Mouse (Mus musculus): ENCODE results near the gene Prdm16.

Prdm16 gene

GRCm38 (mm10) chr4:154558041-154558440 is 78.6 kb downstream of the Prdm16 start:
- DNase-seq (ENCODE audit: low read depth, low spot score), result no peak

DNA sequence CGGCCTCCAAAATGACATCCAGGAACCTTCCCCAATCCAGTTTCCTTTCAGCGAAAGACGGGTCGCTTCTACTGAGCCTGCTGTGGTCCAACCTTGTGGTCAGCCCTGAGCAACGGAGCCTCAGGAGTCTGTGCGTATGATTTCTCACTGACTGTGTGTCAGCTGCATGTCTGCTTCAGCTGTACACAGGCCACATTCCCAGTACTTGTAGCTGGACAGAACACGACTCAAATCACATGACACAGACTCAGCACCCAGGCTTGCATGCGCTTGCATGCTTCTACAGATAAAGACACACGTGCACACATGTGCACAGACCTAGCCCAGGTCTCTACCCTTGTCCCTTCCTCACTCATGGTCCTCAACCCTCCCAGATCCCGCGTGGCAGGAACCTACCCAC is 79.5 kb downstream of the Prdm16 start:
- DNase-seq (ENCODE audit: low read depth, low spot score), result no peak

- DNase-seq (ENCODE audit: low read depth, low spot score), result no peak
Observed at GRCm38 (mm10) chr4:154556418-154556817, 80.3 kb downstream of the Prdm16 start.

- no peak for DNase-seq (ENCODE audit: low read depth, low spot score)
Observed at GRCm38 (mm10) chr4:154549961-154550393, 86.7 kb downstream of the Prdm16 start.

- DNase-seq (ENCODE audit: low read depth, low spot score), result no peak
Observed at GRCm38 (mm10) chr4:154549497-154549896, 87.2 kb downstream of the Prdm16 start.

DNA sequence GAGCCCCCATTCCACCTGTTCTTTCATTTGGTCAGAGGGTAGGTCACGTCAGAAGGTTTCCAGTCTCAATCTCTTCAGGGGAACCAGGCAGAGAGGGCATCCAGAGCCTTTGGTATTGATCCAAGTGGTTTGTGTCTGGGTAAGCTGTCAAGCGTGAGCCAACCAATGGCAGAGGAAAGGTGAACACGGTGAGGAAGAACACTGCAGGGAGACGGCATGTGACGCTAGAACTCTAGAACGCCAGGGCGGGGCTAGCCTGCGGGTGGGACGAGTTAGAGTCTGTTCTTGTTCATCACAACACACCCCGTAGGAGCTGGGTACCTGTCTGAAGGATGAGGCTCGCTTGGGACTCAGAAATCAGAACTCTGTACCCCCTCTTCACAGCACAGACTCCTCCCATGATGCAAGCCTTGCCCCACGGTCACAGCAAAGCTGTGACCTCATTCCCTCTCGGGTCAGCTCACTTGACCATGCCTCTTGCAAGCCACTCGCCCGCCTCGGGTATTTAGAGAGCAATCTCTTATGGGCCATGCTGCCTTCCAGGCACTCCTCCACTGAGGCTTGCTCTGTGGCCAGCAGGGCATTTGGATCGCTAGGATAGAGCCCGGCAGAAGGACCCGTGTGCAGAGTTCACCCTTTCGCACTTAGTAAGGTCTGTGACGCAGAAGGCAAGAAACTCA is 89.4 kb downstream of the Prdm16 start:
- no peak for DNase-seq (ENCODE audit: low read depth, low spot score)

- DNase-seq (ENCODE audit: low read depth, low spot score), result no peak
Observed at GRCm38 (mm10) chr4:154545296-154545695, 91.4 kb downstream of the Prdm16 start.

GRCm38 (mm10) chr4:154543921-154544320 is 92.8 kb downstream of the Prdm16 start:
- DNase-seq (ENCODE audit: low read depth, low spot score), result no peak

DNA sequence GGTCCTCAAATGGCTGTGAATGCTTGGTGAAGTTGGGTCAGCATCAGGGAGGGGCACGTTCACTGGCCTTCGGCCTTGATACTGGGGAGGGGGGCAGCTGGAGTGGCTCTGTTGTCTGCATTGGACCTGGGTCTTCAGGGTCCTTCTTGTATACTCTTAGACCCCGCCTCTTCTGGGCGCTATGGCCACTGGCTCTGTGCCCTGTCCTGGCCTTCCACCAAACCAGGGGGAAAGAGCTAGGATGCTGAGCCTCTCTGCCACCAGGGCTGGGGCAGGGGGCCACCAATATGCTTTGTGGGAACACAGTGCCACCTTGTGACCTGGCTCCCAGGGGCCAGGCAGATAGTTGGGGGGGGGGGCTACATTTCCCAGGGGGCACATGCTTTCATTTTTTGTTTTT is 93.5 kb downstream of the Prdm16 start:
- DNase-seq (ENCODE audit: low read depth, low spot score), result no peak

- no peak for DNase-seq (ENCODE audit: low read depth, low spot score)
Observed at GRCm38 (mm10) chr4:154542568-154542967, 94.1 kb downstream of the Prdm16 start.

GRCm38 (mm10) chr4:154541632-154542276 is 94.9 kb downstream of the Prdm16 start:
- DNase-seq (ENCODE audit: low read depth, low spot score), result no peak

DNA sequence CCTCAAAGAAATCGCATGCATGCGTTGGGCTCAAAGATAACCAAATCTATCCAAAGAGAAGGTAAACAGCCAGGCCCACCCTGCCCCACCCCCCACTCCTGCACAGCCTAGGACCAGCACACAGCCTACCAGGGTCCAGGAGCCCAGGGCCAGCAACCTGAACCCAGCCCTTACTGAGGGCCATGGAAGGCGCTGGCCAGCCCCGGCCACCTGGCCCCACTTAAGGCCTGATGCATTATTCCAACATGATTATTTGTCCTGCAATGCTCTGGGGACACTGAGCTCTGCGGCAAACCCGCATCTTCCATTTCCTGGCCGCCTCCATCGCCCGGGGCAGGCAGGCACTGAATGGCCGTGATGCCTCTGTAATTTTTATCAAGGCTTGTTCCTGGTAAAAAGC is 96.0 kb downstream of the Prdm16 start:
- DNase-seq (ENCODE audit: low read depth, low spot score), result no peak

GRCm38 (mm10) chr4:154539703-154540102 is 97.0 kb downstream of the Prdm16 start:
- DNase-seq (ENCODE audit: low read depth, low spot score), result no peak

GRCm38 (mm10) chr4:154538727-154539126 is 97.9 kb downstream of the Prdm16 start:
- no peak for DNase-seq (ENCODE audit: low read depth, low spot score)

- DNase-seq (ENCODE audit: low read depth, low spot score), result no peak
Observed at GRCm38 (mm10) chr4:154536110-154536509, 100.6 kb downstream of the Prdm16 start.

GRCm38 (mm10) chr4:154531368-154531767 is 105.3 kb downstream of the Prdm16 start:
- no peak for DNase-seq (ENCODE audit: low read depth, low spot score)

GRCm38 (mm10) chr4:154530336-154530735 is 106.3 kb downstream of the Prdm16 start:
- no peak for DNase-seq (ENCODE audit: low read depth, low spot score)

GRCm38 (mm10) chr4:154527506-154527905 is 109.2 kb downstream of the Prdm16 start:
- no peak for DNase-seq (ENCODE audit: low read depth, low spot score)

DNA sequence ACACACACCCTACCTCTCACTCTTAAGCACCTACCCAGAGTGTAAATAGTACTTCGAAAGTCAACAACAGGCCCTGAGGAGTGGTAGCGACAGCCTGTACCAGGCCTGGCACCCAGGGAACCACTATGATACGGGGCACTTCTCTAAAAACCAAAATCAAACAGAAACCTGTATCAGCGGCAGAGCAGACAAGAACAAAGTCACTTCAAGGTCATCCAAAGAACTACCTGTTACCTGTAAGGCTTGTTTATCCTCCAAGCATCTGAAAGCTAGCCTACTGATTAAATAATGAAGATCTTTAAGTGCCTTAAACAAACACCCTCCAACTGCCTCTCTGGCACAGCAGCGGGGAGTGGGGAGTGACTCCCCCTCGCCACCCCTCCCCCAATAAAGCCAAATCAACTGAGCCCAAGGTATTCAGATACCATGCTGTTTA is 110.3 kb downstream of the Prdm16 start:
- no peak for DNase-seq (ENCODE audit: low read depth, low spot score)

DNA sequence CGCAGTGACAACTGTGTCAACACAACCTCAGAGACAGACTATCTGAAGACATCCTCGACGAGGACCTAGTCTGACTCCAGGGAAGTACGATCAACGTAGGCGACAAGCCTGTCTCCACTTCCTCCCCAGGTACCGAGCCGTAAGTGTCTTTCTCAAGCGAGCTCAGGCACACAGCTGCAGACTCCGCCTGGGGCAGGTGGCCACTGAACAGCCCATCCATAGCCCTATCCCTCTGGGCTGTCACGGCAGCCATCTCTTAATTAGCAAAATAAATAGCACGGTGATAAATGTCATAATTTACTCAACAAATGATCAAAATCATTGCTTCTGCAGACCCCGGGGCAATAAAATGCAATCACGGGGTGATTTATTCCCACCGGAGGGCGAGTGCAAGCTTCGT is 112.8 kb downstream of the Prdm16 start:
- no peak for DNase-seq (ENCODE audit: low read depth, low spot score)

DNA sequence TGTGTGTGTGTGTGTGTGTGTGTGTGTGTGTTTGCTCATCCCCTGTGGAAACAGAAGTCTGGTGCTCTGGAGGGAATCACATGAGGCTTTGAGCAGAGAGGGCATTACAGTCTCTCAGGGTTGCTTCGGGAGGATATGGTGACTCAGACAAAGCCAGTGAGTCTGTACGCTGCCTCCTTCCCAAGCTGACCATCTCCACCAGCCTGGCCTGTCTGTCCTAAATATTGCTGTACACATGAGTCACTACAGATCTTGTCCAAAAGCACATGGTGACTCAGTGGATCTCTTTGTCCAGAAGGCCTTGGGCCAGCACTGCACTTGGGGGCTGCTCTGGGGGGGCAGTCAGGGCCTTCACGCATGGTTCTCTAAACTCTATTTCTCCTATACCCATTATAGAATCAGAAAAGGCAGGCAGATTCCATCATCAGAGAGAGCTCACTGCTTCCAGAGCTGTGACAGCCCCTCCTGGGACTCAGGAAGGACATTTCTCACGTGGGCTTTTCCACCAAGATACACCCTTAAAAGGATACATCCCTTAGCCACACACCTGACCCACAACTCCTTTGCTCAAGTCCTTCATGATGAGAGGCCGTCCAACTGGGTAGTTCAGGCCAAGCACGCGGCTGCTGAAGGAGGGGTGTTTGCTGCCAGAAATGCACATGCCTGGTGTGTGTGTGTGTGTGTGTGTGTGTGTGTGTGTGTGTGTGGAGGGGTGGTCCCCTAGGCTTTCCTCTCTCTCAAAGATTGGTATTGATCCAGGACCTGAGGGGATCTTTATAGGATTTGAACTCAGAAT is 114.6 kb downstream of the Prdm16 start:
- DNase-seq (ENCODE audit: low read depth, low spot score), result no peak

DNA sequence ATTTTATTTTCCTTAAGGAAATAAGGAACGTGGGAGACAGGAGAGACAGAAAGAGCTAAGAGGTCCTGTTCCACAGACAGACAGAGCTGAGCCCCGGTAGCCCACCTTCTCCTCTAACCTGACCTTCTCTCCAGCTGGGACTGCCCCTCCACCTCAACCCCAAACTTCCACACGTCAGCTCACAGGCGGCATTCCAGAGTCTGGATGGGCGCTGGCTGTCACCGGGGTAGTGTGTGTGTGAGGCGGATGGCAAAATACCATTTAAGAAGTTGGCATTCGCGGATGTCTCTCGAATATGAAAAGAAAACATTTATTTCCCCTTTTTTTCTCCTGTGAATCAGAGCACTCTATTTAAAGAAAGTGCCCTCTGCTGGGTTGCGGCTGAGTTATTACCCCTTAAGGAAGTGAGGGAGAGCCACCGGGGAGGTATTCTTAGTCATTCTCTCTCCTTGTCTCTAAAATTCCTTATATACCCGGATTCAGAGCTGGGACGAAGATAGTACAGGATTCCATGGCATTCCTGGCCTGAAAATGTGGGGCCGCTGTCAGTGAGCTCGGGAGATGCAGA is 117.1 kb downstream of the Prdm16 start:
- no peak for DNase-seq (ENCODE audit: low read depth, low spot score)
